Mouse (Mus musculus) C2C12 (cell line): ENCODE measurements around the gene Stk11ip.

Source experiments
- CTCF ChIP-seq: IDR thresholded peaks from one replicate; pipeline ENCODE4 v1.5.1; 2011; ENCODE audit not compliant: control insufficient read depth, insufficient read depth, insufficient read length
- MYOD1 ChIP-seq: IDR thresholded peaks from one replicate; pipeline ENCODE4 v1.6.1; 2011; ENCODE audit warnings: low read depth; ENCODE audit not compliant: control insufficient read depth, insufficient read length

GRCm38 (mm10) chr1:75537587-75537986, 16.3 kb downstream of the Stk11ip start:
- TF ChIP-seq CTCF (no peak), MYOD1 (no peak)
